Mouse (Mus musculus): ENCODE results near the gene Sema4c.

GRCm38 (mm10) chr1:36563197-36563596, 5.0 kb upstream of the Sema4c start:
- TF ChIP-seq NRF1 (IDR thresholded peaks at IDR 0.05; ENCODE audit: low read depth, low read length) (no peak), JUND (conservative IDR thresholded peaks at IDR 0.05; ENCODE audit: low read depth, low read length) (no peak), SMC3 (IDR thresholded peaks at IDR 0.05; ENCODE audit: low read depth, low read length) (no peak), POLR2A (IDR thresholded peaks at IDR 0.05; ENCODE audit: low read depth, low read length) (no peak), CTCF (conservative IDR thresholded peaks at IDR 0.05 in 1 of 2, IDR thresholded peaks at IDR 0.05 in 1 of 2; ENCODE audit: low read depth in 2 of 2, low read length in 2 of 2) (no peak)

Measured in CH12.LX (cell line).